Mouse (Mus musculus) megakaryocyte, embryonic 14.5 days (primary cell): Measurements from ENCODE around the gene Olfr522.

Experiments used
- FLI1 ChIP-seq: IDR thresholded peaks from 2 replicates; pipeline ENCODE4 v1.6.1; 2012; ENCODE audit warnings: low read length, inconsistent platforms, mixed read lengths
- GATA1 ChIP-seq: IDR thresholded peaks from 3 replicates; pipeline ENCODE4 v1.6.1; 2012; ENCODE audit warnings: mixed read lengths, low read length, inconsistent platforms, borderline replicate concordance

DNA sequence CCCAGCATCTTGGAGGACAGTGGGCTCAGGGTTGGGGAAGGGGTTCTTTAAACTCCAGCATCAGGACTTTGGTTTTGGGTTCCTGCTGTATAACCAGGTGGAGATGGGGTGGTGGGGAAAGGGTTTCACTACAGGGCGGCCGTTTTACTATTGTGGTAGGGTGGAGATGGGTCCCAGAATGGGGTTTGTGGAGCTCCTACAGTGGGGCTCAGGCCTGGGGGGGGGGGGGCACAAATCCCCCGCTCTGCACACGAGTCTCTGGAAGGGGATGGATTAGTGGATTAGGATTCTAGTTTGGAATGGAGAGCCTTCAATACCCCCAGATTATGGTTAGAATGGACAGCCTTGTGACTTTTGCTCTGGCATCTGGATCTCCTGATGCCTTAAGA is 10.7 kb downstream of the Olfr522 start:
- TF ChIP-seq FLI1: no peak
- no peak for TF ChIP-seq GATA1
